Mouse (Mus musculus) sigmoid colon, adult 10 weeks (tissue): ENCODE measurements around the gene Olfr104-ps. TPM values are rescaled to one million over a fixed set of nuclear protein-coding genes. Genes with fewer than 3 reads are reported as not detected.

Source experiments
- polyA plus RNA-seq: library from polyadenylated mRNA; stranded (reverse); fragments of 350-450 nt; fragmentation: Illumina TruSeq; extraction: RNeasy Lipid Tissue Mini Kit (QIAGEN cat#74804); gene quantifications from one replicate; pipeline ENCODE4 v1.2.3, GENCODE M21; 2014; ENCODE audit warnings: low read depth, low replicate concordance

Gene Olfr104-ps
- not detected for polyA plus RNA-seq

DNA sequence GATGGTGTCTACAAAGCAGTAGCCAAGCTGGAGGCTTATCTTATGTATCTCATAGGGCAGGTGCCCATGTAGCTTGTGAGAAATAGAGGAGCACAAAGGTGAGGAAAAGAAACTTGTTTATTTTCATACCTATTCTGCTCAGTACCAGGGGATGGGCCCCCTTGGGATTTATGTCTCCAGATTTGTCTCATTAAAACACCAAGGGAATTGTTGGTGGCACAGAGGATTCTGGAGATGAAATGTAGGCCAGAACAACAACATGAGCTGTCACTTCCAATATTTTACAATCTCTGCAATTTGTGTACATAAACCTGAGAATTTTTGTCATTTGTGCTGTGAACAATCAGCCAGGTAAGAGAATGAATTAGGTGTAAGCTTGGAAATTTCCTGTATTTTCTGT, at the start of gene Olfr104-ps:
TSS of gene Olfr104-ps (plus strand) at position 301 of the 400 bp plus-strand sequence.

DNA sequence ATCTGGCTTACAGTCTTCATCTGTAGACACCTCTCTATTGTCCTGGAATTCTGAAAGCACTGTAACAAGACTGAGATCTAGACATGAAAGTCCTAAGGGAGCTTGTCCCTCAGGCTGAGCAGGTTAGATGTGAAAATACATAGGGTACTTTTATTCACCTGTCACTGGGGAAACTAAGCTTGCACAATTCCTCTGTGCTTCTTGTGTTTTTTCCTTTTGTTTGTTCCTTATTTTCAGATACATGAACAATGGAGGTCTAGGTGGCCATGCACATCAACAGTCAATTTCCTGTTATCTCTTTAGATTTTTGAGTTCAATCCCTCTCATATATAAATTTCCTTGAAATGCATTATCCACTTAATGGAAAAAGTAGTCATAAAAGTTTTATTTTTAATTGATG, 42.4 kb upstream of the Olfr104-ps start, which contains the start of gene Olfr102:
TSS of gene Olfr102 (minus strand) at position 101 of the 400 bp plus-strand sequence.

DNA sequence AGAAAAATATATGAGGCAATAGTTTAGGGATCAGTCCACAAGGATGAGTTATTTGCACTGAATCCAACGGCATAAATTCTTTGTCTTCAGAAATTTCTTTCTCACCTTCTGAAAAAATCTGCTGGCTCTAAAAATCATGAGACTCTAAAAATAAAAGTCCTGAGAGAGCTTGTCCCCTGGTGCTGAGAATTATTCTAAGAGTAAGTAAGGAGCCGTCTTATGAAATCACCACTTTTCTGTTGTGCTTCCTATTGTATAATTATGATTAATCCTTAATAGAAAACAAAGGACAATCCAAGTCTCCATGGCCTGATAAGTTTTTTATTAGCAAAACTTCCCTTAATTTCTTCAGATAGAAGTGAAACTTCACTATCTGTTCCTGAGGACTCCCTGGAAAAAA, 19.8 kb upstream of the Olfr104-ps start, which contains the start of gene Olfr103:
TSS of gene Olfr103 (minus strand) at position 101 of the 400 bp plus-strand sequence.

DNA sequence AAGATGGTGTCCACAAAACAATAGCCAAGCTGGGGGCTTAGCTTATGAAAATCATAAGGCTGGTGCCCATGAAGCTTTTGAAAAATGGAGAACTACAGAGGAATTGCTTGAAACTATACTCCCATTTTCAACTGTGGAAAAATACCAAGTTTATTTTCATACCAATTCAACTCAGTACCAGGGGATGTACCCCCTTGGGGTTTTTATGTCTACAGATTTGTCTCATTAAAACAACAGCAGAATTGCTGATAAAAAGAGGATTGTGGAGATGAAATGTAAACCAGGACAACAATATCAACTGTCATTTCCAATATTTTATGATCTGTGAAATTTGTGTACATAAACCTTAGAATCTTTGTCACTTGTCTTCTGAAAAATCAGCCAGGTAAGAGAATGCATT, 19.4 kb downstream of the Olfr104-ps start, which contains the start of gene Olfr105-ps:
TSS of gene Olfr105-ps (plus strand) at position 301 of the 400 bp plus-strand sequence.

DNA sequence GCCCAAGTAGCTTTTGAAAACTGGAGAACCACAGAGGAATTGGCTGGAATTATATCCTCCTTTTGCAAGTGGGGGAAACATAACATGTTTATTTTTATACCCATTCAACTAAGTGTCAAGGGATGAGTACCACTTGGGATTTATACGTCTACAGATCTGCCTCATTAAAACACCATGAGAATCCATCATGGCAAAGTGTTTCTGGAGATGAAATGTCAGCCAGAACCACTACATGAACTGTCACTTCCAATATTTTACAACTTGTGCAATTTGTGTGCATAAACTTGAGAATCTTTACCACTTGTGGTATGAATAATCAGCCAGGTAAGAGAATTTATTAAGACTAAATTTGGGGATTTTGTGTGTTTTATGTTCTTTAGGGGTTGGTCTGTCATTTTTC, 30.7 kb downstream of the Olfr104-ps start, which contains the start of gene Olfr106-ps:
TSS of gene Olfr106-ps (plus strand) at position 301 of the 400 bp plus-strand sequence.

DNA sequence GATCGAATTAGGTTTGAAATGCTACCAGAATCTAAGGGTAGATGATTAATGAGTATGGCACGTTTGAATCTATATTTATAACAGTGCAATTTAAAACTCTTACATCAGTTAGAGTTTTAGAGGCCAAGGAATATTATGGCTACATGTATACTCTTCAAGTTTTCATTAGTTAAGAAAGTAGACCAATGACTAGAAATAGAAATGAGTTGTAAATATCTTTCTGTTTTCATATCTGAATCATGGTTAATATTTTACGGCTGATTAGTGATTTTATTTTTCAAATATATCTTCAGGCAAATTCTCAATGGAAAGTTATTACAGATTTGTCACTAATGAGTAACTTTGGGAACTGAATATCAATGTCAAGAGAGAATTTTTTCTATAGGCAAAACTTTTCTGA, 39.5 kb downstream of the Olfr104-ps start, which contains the start of gene Olfr107:
TSS of gene Olfr107 (plus strand) at position 301 of the 400 bp plus-strand sequence.

Other genes starting within 250 kb of the Olfr104-ps start
- not detected for gene Olfr92, start 239.5 kb upstream of the Olfr104-ps start, polyA plus RNA-seq
- not detected for gene Olfr93, start 198.1 kb upstream of the Olfr104-ps start, polyA plus RNA-seq
- gene Ubd, start 165.7 kb upstream of the Olfr104-ps start, polyA plus RNA-seq = 12.9 TPM
- gene Olfr94, start 158.6 kb upstream of the Olfr104-ps start, polyA plus RNA-seq = not detected
- gene Olfr95, start 146.5 kb upstream of the Olfr104-ps start, polyA plus RNA-seq = not detected
- not detected for gene Olfr96, start 139.4 kb upstream of the Olfr104-ps start, polyA plus RNA-seq
- gene Olfr97, start 122.3 kb upstream of the Olfr104-ps start, polyA plus RNA-seq = not detected
- gene Olfr98, start 95.8 kb upstream of the Olfr104-ps start, polyA plus RNA-seq = not detected
- gene H2-M3, start 89.4 kb upstream of the Olfr104-ps start, polyA plus RNA-seq = 3.1 TPM
- not detected for gene Olfr99, start 76.1 kb upstream of the Olfr104-ps start, polyA plus RNA-seq
- gene Olfr101, start 55.3 kb upstream of the Olfr104-ps start, polyA plus RNA-seq = not detected
- not detected for gene Olfr102, start 42.5 kb upstream of the Olfr104-ps start, polyA plus RNA-seq
- not detected for gene Olfr103, start 19.9 kb upstream of the Olfr104-ps start, polyA plus RNA-seq
- gene Olfr105-ps, start 19.5 kb downstream of the Olfr104-ps start, polyA plus RNA-seq = not detected
- not detected for gene Olfr106-ps, start 30.8 kb downstream of the Olfr104-ps start, polyA plus RNA-seq
- not detected for gene Olfr107, start 39.6 kb downstream of the Olfr104-ps start, polyA plus RNA-seq
- gene Olfr108, start 85.9 kb downstream of the Olfr104-ps start, polyA plus RNA-seq = not detected
- not detected for gene Olfr109, start 99.3 kb downstream of the Olfr104-ps start, polyA plus RNA-seq
- gene H2-M2, start 124.0 kb downstream of the Olfr104-ps start, polyA plus RNA-seq = 3.1 TPM
- not detected for gene Olfr110, start 132.9 kb downstream of the Olfr104-ps start, polyA plus RNA-seq
- 0.44 TPM for gene Olfr111, start 148.4 kb downstream of the Olfr104-ps start, polyA plus RNA-seq
- not detected for gene Olfr112, start 209.9 kb downstream of the Olfr104-ps start, polyA plus RNA-seq
- gene Olfr113, start 218.1 kb downstream of the Olfr104-ps start, polyA plus RNA-seq = not detected
- not detected for gene Olfr114, start 233.2 kb downstream of the Olfr104-ps start, polyA plus RNA-seq